Mouse (Mus musculus): ENCODE measurements around the gene Siah1a. TPM values are rescaled to one million over a fixed set of nuclear protein-coding genes. Genes with fewer than 3 reads are reported as not detected.

The Siah1a gene
- polyA plus RNA-seq, 1 experiment: 36.0 TPM

DNA sequence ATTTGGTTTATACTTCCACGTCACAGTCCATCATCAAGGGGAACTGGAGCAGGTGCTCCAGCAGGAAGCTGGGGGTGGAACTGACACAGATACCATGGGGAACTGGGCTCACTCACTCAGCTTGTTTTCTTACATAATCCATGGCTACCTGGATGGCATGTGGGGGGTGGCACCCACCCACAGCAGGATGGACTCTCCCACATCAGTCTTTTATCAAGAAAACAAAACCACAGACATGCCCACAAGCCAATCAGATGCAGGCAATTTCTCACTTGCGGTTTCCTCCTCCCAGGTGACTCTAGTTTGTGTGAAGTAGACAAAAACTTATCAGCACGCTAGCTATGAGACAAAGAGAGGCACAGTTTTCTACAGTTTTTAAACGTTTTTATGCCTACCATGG, 37.9 kb downstream of the Siah1a start:
- TF ChIP-seq POLR2A (IDR thresholded peaks at IDR 0.05; ENCODE audit: borderline replicate concordance, insufficient read depth, low read length): no peak
- no peak for TF ChIP-seq CTCF (IDR thresholded peaks at IDR 0.05; ENCODE audit: borderline replicate concordance, insufficient read depth, low read depth, low read length)
- DNase-seq: no peak
- Histone ChIP-seq H3K4me1 (ENCODE audit: control insufficient read depth, insufficient read depth, low read length) (peaks cover 17% of the 10 kb centered on the region), H3K27me3 (ENCODE audit: control insufficient read depth, insufficient read depth, low read length) (no peaks in the 10 kb centered on the region), H3K27ac (ENCODE audit: insufficient read depth, low read length) (no peak overlapping the region), H3K4me3 (replicated peaks; ENCODE audit: insufficient read depth, low read depth, low read length) (no peak overlapping the region)
- WGBS: 69% methylated on average over 4 of the region's 4 CpGs

DNA sequence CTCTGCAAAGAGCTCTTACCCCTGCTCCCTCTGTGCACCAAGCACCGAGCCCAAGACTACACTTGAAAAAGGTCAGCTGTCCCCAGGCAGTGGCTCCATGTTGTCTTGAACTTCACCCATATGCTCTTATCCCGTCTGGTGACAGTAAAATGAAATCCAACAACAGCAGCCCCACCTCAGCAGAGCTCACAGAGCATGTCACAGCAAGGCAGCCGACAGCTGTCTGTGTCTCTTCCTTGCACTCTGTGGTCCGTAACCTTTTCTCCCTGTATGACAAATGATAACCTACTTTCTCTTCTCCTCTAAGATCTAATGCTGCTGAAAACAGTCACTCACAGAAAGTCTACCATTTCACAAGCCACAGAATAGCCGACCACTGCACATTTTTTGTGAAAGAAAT, 39.0 kb downstream of the Siah1a start:
- peaks cover 14% of the 10 kb centered on the region for H3K4me1 ChIP-seq (ENCODE audit: control insufficient read depth, insufficient read depth, low read length)
- no peaks in the 10 kb centered on the region for H3K27me3 ChIP-seq (ENCODE audit: control insufficient read depth, insufficient read depth, low read length)
- WGBS: 65% methylated on average over 5 of the region's 5 CpGs

DNA sequence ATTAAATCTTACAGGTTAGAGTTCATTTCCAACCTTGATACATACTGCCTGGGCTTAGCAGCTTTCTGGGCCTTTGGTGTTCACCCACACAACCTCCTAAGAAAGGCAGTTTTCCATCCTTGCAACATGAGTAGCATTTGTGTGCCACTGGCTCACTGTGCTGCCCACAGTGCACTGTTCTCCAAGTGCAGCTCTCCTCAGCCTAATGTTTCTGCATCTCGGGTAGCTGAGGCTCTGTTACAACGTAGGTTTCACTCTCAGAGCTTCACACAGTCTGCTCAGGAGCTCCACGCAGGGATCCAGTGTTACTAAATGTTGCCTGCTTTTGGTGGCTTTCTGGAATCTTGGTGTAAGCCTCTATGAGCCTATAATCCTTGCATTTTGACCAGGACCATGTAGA, 40.4 kb downstream of the Siah1a start:
- WGBS: 84% methylated on average over 3 of the region's 3 CpGs
- Histone ChIP-seq H3K4me3 (replicated peaks; ENCODE audit: insufficient read depth, low read depth, low read length) (no peak overlapping the region), H3K27me3 (ENCODE audit: control insufficient read depth, insufficient read depth, low read length) (no peaks in the 10 kb centered on the region), H3K27ac (ENCODE audit: insufficient read depth, low read length) (no peak overlapping the region), H3K4me1 (ENCODE audit: control insufficient read depth, insufficient read depth, low read length) (peaks cover 9% of the 10 kb centered on the region; the same call in 1 of the 2 replicates)
- no peak for DNase-seq
- TF ChIP-seq POLR2A (IDR thresholded peaks at IDR 0.05; ENCODE audit: borderline replicate concordance, insufficient read depth, low read length) (no peak), CTCF (IDR thresholded peaks at IDR 0.05; ENCODE audit: borderline replicate concordance, insufficient read depth, low read depth, low read length) (no peak)

More for the DNA sequence above, 39.0 kb downstream of the Siah1a start:
- no peak for DNase-seq
- Histone ChIP-seq H3K27ac (ENCODE audit: insufficient read depth, low read length) (no peak overlapping the region), H3K4me3 (replicated peaks; ENCODE audit: insufficient read depth, low read depth, low read length) (no peak overlapping the region)
- TF ChIP-seq CTCF (IDR thresholded peaks at IDR 0.05; ENCODE audit: borderline replicate concordance, insufficient read depth, low read depth, low read length): no peak
- TF ChIP-seq POLR2A (IDR thresholded peaks at IDR 0.05; ENCODE audit: borderline replicate concordance, insufficient read depth, low read length): no peak

DNA sequence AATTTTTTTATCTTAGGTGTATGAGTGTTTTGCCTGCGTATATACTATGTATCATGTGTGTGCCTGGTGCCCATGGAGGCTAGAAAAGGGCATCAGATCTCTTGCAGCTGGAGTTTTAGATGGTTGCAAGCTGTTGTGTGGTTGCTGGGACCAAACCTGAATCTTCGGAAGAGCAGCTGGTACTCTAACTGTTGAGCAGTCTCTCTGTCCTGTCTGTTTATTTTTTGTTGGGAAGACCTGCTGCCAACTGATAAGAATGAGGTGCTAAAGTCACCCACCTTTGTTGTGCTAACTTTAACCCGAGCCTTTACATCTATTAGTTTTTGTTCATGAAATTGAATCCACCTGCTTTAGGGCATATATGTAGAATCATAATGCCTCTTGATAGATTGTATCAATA, 43.3 kb downstream of the Siah1a start:
- no peak overlapping the region for H3K4me3 ChIP-seq (replicated peaks; ENCODE audit: insufficient read depth, low read depth, low read length)
- TF ChIP-seq POLR2A (IDR thresholded peaks at IDR 0.05; ENCODE audit: borderline replicate concordance, insufficient read depth, low read length): no peak
- TF ChIP-seq CTCF (IDR thresholded peaks at IDR 0.05; ENCODE audit: borderline replicate concordance, insufficient read depth, low read depth, low read length): no peak
- no peak overlapping the region for H3K27ac ChIP-seq (ENCODE audit: insufficient read depth, low read length)
- DNase-seq: no peak
- peaks cover 10% of the 10 kb centered on the region; the same call in 1 of the 2 replicates for H3K4me1 ChIP-seq (ENCODE audit: control insufficient read depth, insufficient read depth, low read length)
- WGBS: 85% methylated on average over 3 of the region's 3 CpGs
- H3K27me3 ChIP-seq (ENCODE audit: control insufficient read depth, insufficient read depth, low read length): no peaks in the 10 kb centered on the region

DNA sequence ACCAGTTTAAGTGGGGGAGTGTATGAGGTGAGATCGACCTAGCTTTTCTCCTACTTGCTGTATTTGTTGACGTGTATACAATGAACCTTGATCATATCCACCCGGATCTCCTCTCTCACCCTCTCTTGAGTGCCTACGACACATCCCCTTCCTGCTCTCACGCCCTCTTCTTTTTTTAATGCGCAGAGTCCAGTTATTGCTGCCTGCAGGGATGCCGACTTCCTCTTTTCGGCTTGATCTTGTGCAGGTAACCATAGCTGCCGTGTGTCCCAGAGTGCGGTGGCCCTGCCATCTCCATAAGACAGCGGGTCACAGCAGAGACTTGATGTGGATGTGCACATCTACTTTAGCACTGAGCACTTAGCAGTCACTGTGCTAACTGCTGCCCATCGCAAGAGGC, 46.3 kb downstream of the Siah1a start:
- 93% methylated on average over 12 of the region's 12 CpGs for WGBS
- H3K27me3 ChIP-seq (ENCODE audit: control insufficient read depth, insufficient read depth, low read length): no peaks in the 10 kb centered on the region
- peaks cover 5% of the 10 kb centered on the region; the same call in 1 of the 2 replicates for H3K4me1 ChIP-seq (ENCODE audit: control insufficient read depth, insufficient read depth, low read length)
- no peak for TF ChIP-seq CTCF (IDR thresholded peaks at IDR 0.05; ENCODE audit: borderline replicate concordance, insufficient read depth, low read depth, low read length)
- TF ChIP-seq POLR2A (IDR thresholded peaks at IDR 0.05; ENCODE audit: borderline replicate concordance, insufficient read depth, low read length): no peak
- no peak overlapping the region for H3K4me3 ChIP-seq (replicated peaks; ENCODE audit: insufficient read depth, low read depth, low read length)
- no peak for DNase-seq
- H3K27ac ChIP-seq (ENCODE audit: insufficient read depth, low read length): no peak overlapping the region

DNA sequence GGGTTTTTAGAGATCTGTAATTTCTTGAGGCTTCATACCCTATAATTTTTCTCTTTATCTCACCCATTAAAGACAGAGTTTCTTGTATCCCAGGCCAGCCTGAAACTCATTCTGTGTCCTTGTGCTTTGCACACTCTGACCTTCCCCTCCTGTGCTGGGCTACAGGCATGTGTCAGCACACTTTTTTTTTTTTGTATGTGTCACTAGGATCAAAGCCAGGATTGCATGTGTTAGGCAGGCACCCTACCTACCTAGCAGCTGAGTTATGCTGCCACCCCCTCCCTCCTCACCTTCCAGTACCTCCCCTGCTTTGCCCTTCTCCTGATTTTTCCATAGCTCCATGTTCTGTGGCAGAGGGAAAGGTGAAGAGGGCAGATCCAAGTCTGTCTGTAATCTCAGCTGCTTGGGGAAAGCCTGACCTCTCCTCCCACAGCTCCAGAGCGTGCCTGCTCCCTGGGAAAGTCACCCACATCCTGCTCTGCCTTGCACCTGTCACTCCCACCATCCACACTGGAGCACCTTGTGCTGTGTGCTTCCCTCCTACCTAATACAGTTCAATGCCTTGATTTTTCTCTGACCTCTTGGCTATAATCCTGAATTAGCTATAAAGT, 46.8 kb downstream of the Siah1a start:
- no peak for DNase-seq
- peaks cover 5% of the 10 kb centered on the region; the same call in 1 of the 2 replicates for H3K4me1 ChIP-seq (ENCODE audit: control insufficient read depth, insufficient read depth, low read length)
- TF ChIP-seq CTCF (IDR thresholded peaks at IDR 0.05; ENCODE audit: borderline replicate concordance, insufficient read depth, low read depth, low read length) (no peak), POLR2A (IDR thresholded peaks at IDR 0.05; ENCODE audit: borderline replicate concordance, insufficient read depth, low read length) (no peak)
- 55% methylated on average over 1 of the region's 1 CpGs for WGBS
- H3K4me3 ChIP-seq (replicated peaks; ENCODE audit: insufficient read depth, low read depth, low read length): no peak overlapping the region
- no peaks in the 10 kb centered on the region for H3K27me3 ChIP-seq (ENCODE audit: control insufficient read depth, insufficient read depth, low read length)
- H3K27ac ChIP-seq (ENCODE audit: insufficient read depth, low read length): no peak overlapping the region

DNA sequence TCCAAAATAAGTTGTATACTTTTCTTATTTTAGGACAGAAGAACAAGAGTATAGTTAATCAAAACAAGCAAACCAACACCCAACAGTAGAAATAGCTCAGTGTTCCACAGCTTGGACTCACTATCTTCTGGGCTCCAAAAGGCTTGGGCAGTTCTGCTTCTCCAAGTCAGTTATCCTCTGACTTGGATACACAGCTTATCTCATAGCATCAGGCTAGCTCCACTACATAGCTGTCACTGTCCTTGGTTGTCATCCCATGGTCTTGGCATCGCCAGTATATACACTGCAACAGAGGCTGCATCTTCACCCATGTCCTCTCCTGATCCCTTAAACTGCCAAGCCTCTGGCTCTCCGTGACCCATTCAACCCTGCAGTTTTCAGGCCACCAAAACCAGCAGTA, 50.0 kb downstream of the Siah1a start:
- 71% methylated on average over 2 of the region's 2 CpGs for WGBS

DNA sequence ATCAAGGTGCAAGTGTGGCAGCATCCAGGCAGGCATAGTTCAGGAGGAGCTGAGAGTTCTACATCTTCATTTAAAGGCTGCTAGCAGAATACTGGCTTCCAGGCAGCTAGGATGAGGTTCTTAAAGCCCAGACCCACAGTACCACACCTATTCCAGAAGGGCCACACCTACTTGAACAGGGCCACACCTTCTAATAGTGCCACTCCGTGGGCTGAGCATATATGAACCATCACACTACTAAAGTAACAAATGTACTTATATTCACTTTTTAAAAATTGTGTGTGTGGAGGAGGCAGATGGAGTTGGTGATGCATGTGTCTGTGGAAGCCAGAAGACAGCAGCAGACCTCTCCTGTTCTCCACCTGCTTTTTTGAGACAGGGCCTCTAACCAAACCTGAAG, 51.7 kb downstream of the Siah1a start:
- Histone ChIP-seq H3K4me1 (ENCODE audit: control insufficient read depth, insufficient read depth, low read length) (peaks cover 4% of the 10 kb centered on the region; the same call in 1 of the 2 replicates), H3K27me3 (ENCODE audit: control insufficient read depth, insufficient read depth, low read length) (no peaks in the 10 kb centered on the region), H3K27ac (ENCODE audit: insufficient read depth, low read length) (no peak overlapping the region), H3K4me3 (replicated peaks; ENCODE audit: insufficient read depth, low read depth, low read length) (no peak overlapping the region)
- WGBS: 95% methylated on average over 1 of the region's 1 CpGs
- DNase-seq: no peak
- TF ChIP-seq POLR2A (IDR thresholded peaks at IDR 0.05; ENCODE audit: borderline replicate concordance, insufficient read depth, low read length): no peak

More for the DNA sequence above, 50.0 kb downstream of the Siah1a start:
- Histone ChIP-seq H3K4me1 (ENCODE audit: control insufficient read depth, insufficient read depth, low read length) (peaks cover 5% of the 10 kb centered on the region; the same call in 1 of the 2 replicates), H3K27me3 (ENCODE audit: control insufficient read depth, insufficient read depth, low read length) (no peaks in the 10 kb centered on the region), H3K27ac (ENCODE audit: insufficient read depth, low read length) (no peak overlapping the region), H3K4me3 (replicated peaks; ENCODE audit: insufficient read depth, low read depth, low read length) (no peak overlapping the region)
- TF ChIP-seq CTCF (IDR thresholded peaks at IDR 0.05; ENCODE audit: borderline replicate concordance, insufficient read depth, low read depth, low read length) (no peak), POLR2A (IDR thresholded peaks at IDR 0.05; ENCODE audit: borderline replicate concordance, insufficient read depth, low read length) (no peak)
- no peak for DNase-seq
